Mouse (Mus musculus) ES-E14 (cell line): Measurements from ENCODE around the gene Dsn1. TPM values are rescaled to one million over a fixed set of nuclear protein-coding genes. Genes with fewer than 3 reads are reported as not detected.

ENCODE experiments used
- DNase-seq: peaks from one replicate; pipeline ENCODE4 v3.0.0-alpha.2; 2013; ENCODE audit warnings: low read depth, low spot score
- H3K27ac ChIP-seq: 2 replicates; pipeline ENCODE4 v1.5.1; 2012; ENCODE audit warnings: low read depth, mild to moderate bottlenecking, low read length, moderate library complexity, mixed read lengths; ENCODE audit not compliant: poor library complexity, insufficient read depth, severe bottlenecking
- H3K36me3 ChIP-seq: 2 replicates; pipeline ENCODE4 v1.6.1; 2012; ENCODE audit warnings: mild to moderate bottlenecking, low read length, moderate library complexity, mixed read lengths; ENCODE audit not compliant: control insufficient read depth, poor library complexity, insufficient read depth, severe bottlenecking
- H3K4me1 ChIP-seq, 2 experiments: fragments of 150-350 bp in 1 of 2; sonication (generic) in 1 of 2; 2 replicates each; pipeline ENCODE4 v1.6.1; 2012; ENCODE audit warnings: low read length in 2 of 2, mild to moderate bottlenecking in 1 of 2, mixed read lengths in 1 of 2; ENCODE audit not compliant: control insufficient read depth in 2 of 2, insufficient read depth in 2 of 2, poor library complexity in 1 of 2
- H3K4me3 ChIP-seq, 2 experiments: fragments of 150-350 bp in 1 of 2; sonication (generic) in 1 of 2; 2 replicates each; pipeline ENCODE4 v1.5.1; 2012; ENCODE audit warnings: low read length in 2 of 2, low read depth in 1 of 2, mild to moderate bottlenecking in 1 of 2, mixed read lengths in 1 of 2; ENCODE audit not compliant: insufficient read depth in 1 of 2, poor library complexity in 1 of 2, severe bottlenecking in 1 of 2
- H3K9ac ChIP-seq: 2 replicates; pipeline ENCODE4 v1.6.1; 2012; ENCODE audit warnings: low read depth, mild to moderate bottlenecking, low read length, mixed read lengths; ENCODE audit not compliant: poor library complexity, insufficient read depth, severe bottlenecking
- H3K9me3 ChIP-seq: fragments of 150-350 bp; sonication (generic); 2 replicates; pipeline ENCODE4 v1.6.1; 2012; ENCODE audit warnings: low read depth, mild to moderate bottlenecking, low read length; ENCODE audit not compliant: control insufficient read depth, insufficient read depth
- CHD2 ChIP-seq: IDR thresholded peaks from 2 replicates; pipeline ENCODE4 v1.6.1; 2014; ENCODE audit warnings: mild to moderate bottlenecking, low read depth, low read length, inconsistent platforms
- HCFC1 ChIP-seq: IDR thresholded peaks from 2 replicates; pipeline ENCODE4 v1.6.1; 2012; ENCODE audit warnings: low read length, inconsistent platforms, borderline replicate concordance; ENCODE audit not compliant: insufficient read depth
- MAFK ChIP-seq: IDR thresholded peaks from 2 replicates; pipeline ENCODE4 v1.6.1; 2014; ENCODE audit warnings: mild to moderate bottlenecking, low read depth, low read length, inconsistent platforms; ENCODE audit not compliant: insufficient read depth
- ZC3H11A ChIP-seq: IDR thresholded peaks from 2 replicates; pipeline ENCODE4 v1.6.1; 2012; ENCODE audit warnings: low read depth, mild to moderate bottlenecking, inconsistent platforms, low read length, borderline replicate concordance
- ZNF384 ChIP-seq: IDR thresholded peaks from 2 replicates; pipeline ENCODE4 v1.6.1; 2012; ENCODE audit warnings: low read depth, low read length, inconsistent platforms
- in situ Hi-C, 2 experiments: fragments of 600-800 bp; cut with MboI; formaldehyde crosslinking; loops; one replicate each; pipeline ENCODE4 v1.15.1; 2025; ENCODE audit warnings: low sequenced_read_pairs in 2 of 2, inconsistent platforms in 1 of 2; ENCODE audit not compliant: unreplicated experiment in 2 of 2
- total RNA-seq: library from RNA; depleted of rRNA; stranded (reverse); fragments of 300-350 nt; gene quantifications from 2 replicates; pipeline ENCODE4 v1.2.3, GENCODE M21; 2012

The Dsn1 gene
- total RNA-seq, 1 experiment: 25.2 TPM

- Histone ChIP-seq H3K36me3 (peaks cover 6% of the 10 kb centered on the region; the same call in 1 of the 2 replicates), H3K4me1 (peaks cover 6 to 10% of the 10 kb centered on the region in 2 experiments; a peak in 2 of 4 replicates), H3K4me3 (peak overlapping the region; percentile 79 to 91), H3K9me3 (no peaks in the 10 kb centered on the region), H3K9ac (peak overlapping the region; percentile 88), H3K27ac (peak overlapping the region; percentile 87)
- DNase-seq: no peak
- no peak for TF ChIP-seq MAFK
- no peak for TF ChIP-seq ZC3H11A
- no peak for TF ChIP-seq ZNF384
- no peak for TF ChIP-seq HCFC1
- no peak for TF ChIP-seq CHD2
- in situ Hi-C loops: no loop called here
Observed at GRCm38 (mm10) chr2:157007234-157007596, 261 bp upstream of the Dsn1 start.

- in situ Hi-C loops: no loop called here
- DNase-seq: no peak
- Histone ChIP-seq H3K9me3 (no peaks in the 10 kb centered on the region), H3K27ac (no peak overlapping the region), H3K4me3 (no peak overlapping the region), H3K4me1 (peaks cover 0 to 6% of the 10 kb centered on the region in 2 experiments; a peak in 1 of 4 replicates), H3K36me3 (peaks cover 10% of the 10 kb centered on the region), H3K9ac (no peak overlapping the region)
- no peak for TF ChIP-seq CHD2
- TF ChIP-seq HCFC1: no peak
- TF ChIP-seq MAFK: no peak
- TF ChIP-seq ZNF384: no peak
- TF ChIP-seq ZC3H11A: no peak
Observed at GRCm38 (mm10) chr2:157002321-157002720, 4.6 kb downstream of the Dsn1 start.

- no peaks in the 10 kb centered on the region for H3K4me1 ChIP-seq
- no peak for DNase-seq
- H3K9ac ChIP-seq: no peak overlapping the region
- H3K4me3 ChIP-seq: no peak overlapping the region
- in situ Hi-C loops: no loop called here
- H3K27ac ChIP-seq: no peak overlapping the region
- H3K9me3 ChIP-seq: no peaks in the 10 kb centered on the region
- peaks cover 17% of the 10 kb centered on the region for H3K36me3 ChIP-seq
- no peak for TF ChIP-seq ZNF384
- TF ChIP-seq MAFK: no peak
- TF ChIP-seq CHD2: no peak
- no peak for TF ChIP-seq ZC3H11A
- no peak for TF ChIP-seq HCFC1
Observed at GRCm38 (mm10) chr2:156998263-156998662, 8.7 kb downstream of the Dsn1 start.

GRCm38 (mm10) chr2:156996576-156996975 lies 10.4 kb downstream of the Dsn1 start:
- Histone ChIP-seq H3K4me3 (no peak overlapping the region), H3K9me3 (no peaks in the 10 kb centered on the region), H3K9ac (no peak overlapping the region), H3K27ac (no peak overlapping the region), H3K36me3 (peaks cover 17% of the 10 kb centered on the region), H3K4me1 (no peaks in the 10 kb centered on the region)
- in situ Hi-C loops: no loop called here
- no peak for TF ChIP-seq ZNF384
- peak; percentile 53; the same call in 1 of the 2 replicates for TF ChIP-seq ZC3H11A
- DNase-seq: no peak
